Mouse (Mus musculus) heart, adult 18-20 months (tissue): ENCODE measurements around the gene Adk. TPM values are rescaled to one million over a fixed set of nuclear protein-coding genes. Genes with fewer than 3 reads are reported as not detected.

Source experiments
- DNase-seq, 2 experiments: peaks; one replicate each; pipeline ENCODE4 v3.0.0; 2021 to 2022; ENCODE audit warnings: mixed read lengths in 1 of 2
- total RNA-seq, 2 experiments: library from RNA; stranded (reverse); gene quantifications; 2 replicates each; pipeline ENCODE4 v1.2.3; 2021

Gene Adk
- total RNA-seq, 2 experiments from 2014 or later: 228 to 242 TPM

DNA sequence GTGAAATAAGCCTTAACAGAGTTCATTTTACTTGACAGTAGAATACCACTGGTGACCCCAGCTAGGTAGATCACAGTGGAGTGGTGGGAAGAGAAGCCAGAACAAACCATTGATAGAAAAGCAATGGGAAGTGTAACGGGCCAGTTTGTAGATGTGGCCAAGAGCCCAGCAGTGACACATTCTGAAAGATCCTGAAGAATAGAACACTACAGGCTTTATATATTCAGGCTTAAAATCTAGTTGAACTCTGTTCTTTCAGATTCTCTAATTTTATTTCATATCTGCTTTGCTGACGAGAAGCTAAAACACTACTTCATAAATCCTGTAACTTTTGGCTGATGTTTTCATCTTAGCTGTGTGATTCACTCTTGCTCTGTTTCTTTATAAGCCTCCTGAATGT, 48.5 kb downstream of the Adk start:
- DNase-seq: no peak

- DNase-seq: peak; percentile 75
These were observed 49.2 kb downstream of the Adk start for GRCm38 (mm10) chr14:21101562-21101961.

DNA sequence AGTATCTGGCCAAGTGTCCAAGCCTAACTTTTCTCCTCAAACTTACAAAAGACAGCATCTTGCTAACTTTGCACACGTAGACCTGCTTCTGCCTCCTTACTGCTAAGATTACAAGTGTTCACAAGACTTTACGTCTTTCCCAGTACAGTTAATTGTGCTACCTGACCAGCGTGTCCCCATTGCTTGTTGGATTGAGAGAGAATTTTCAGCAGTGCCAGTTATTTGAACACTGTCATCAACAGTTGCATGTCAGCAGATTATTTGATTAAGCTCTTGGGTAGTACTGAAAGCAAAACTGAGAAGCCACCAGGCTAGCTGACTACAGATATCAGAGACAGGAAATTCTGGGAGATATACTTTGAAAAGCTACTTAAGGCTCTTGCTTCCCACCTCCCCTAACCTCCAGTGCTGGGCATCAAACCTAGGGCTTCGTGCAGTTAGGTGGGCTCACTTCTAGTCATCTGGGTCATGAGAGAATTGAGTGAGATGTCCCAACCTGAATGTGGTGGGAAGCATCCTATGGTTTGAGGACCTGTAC, 50.4 kb downstream of the Adk start:
- no peak for DNase-seq

GRCm38 (mm10) chr14:21105049-21105448, 52.7 kb downstream of the Adk start:
- no peak for DNase-seq

- DNase-seq: peak; percentile 66 to 79
These were observed 54.2 kb downstream of the Adk start for GRCm38 (mm10) chr14:21106582-21106981.

GRCm38 (mm10) chr14:21107551-21107950, 55.2 kb downstream of the Adk start:
- DNase-seq: no peak

DNA sequence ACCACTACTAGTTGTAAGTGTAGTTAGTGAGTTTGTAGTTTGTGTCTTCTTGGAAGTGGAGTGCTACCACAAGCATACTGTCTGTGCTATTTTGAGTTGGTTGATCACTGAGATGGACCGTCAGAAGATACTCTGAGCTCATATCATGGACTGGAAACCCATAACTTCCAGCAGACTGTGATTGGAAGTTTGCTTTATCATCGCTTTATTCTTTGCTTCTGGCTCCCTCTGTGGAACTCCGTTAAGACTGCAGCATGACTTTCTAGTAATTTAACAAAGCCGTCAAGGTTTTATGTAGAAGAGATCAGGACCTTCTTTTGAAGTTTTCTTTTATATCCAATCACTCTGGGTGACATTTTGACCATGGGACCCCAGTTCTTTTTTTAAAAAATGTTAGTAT, 58.1 kb downstream of the Adk start:
- DNase-seq: no peak

DNA sequence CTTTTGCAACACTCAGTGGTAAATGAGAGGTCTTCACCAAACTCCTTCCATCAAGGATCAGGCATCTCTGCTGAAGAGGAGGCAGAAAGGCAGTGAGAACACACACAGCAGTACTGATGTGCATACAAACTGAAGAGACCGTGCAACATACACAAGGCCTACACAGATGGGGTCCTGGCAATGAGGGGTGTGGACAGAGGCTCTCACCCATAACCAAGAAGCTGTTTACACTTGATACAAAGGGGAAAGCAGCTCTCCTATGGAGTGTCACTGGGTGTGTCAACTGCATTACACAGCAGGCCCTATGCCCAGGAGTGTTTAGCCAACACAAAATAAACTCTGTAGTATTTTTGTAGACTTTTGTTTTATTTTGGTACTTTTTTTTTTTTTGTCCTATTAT, 59.1 kb downstream of the Adk start:
- no peak for DNase-seq

DNA sequence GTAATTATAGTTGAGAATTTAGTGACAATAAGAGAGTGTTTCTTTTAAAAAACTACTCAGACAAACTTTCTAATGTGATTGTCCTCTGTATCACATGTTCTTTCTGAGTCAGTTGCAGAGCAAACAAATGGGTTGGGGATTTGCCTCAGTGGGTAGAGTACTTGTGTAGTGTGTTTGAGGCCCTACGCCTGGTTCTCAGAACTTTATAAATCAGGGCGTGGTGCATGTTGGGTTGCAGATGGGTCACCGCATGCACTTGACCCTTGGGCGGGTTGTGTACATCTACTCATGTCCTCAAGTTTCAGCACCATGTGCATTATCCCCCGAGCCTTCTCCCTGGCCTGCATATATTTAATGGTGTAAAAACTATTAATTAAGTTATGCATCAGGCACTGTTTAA, 59.8 kb downstream of the Adk start:
- no peak for DNase-seq

DNA sequence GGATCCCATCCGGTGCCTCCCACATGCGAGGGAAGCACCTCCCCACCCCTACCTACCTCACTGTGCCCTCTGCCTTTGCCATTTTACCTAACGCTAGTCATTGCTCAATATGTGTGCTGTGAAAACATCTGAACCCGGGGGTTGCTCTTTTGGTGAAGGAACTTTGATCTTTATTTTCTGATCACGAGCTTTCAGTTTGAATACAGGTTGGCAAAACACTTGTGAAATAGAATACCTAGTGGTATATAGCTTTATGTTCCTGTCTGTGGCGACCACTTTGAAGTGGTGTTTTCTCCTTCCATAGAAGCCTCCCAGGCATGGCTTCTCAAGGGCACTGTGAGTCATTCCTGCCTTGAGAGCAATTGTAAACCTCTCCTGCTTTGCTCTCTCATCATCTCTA, 60.4 kb downstream of the Adk start:
- DNase-seq: no peak

DNA sequence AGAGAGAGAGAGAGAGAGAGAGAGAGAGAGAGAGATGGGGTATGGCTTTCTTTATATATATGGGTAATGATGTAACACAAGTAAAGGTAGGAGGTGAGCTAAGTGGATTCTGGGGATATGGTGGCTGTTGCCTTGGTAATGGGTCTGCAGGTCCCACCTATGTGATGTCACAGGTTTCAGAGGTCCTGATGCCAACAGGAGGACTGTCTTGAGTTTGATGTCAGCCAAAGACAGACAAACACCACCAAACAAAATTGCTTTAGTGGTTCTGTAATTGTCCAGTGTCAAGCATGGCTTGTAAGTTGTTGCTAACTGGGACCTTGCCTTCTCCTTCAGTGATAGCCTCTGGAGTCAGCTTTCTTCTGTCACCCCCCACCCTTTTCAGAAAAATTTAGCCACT, 62.0 kb downstream of the Adk start:
- no peak for DNase-seq

DNA sequence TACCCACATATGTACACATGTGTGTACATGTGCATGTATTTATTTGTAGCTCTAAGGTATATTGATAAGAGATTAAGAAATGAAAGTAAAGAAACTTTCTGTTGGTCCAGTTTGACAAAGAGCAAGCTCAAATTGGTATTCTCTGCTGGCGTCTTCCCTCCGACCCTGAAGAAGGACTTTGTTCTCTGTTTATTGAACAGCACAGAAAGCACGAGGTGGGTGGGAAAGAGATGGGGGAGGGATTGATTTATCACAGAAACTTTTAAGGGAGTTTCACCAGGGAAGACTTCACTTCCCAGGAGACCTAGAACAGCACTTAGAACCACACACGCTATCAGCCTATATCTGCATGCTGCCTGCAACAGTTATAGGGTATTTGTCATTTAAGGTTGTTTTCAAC, 62.9 kb downstream of the Adk start:
- no peak for DNase-seq

GRCm38 (mm10) chr14:21115888-21116460, 63.6 kb downstream of the Adk start:
- DNase-seq: peak; percentile 30 to 61

DNA sequence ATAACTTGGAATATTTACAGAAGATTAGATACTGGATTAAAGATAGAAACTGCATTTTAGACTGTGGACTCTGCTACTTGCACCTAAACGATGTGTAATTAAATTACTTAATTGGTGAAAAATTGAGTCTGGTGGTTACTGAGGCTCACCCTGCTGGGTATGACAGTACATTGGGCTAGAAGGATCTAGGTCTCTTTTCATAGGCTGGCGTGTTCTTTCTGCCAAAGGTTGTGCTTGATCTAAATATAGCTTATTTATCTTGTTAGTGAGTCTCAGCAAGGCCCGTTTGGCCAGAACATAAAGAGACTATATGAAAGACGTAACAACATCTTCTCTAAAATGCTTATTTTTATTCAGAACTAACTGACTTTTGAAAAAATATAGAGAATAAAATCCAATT, 65.7 kb downstream of the Adk start:
- DNase-seq: peak in 1 of 2 experiments; percentile 44

GRCm38 (mm10) chr14:21119653-21120313, 67.4 kb downstream of the Adk start:
- DNase-seq: no peak

GRCm38 (mm10) chr14:21120473-21120872, 68.1 kb downstream of the Adk start:
- DNase-seq: peak; percentile 42 to 80

- no peak for DNase-seq
These were observed 74.8 kb downstream of the Adk start for GRCm38 (mm10) chr14:21127215-21127614.

GRCm38 (mm10) chr14:21136906-21137305, 84.5 kb downstream of the Adk start:
- DNase-seq: peak; percentile 64 to 71

- DNase-seq: no peak
These were observed 90.2 kb downstream of the Adk start for GRCm38 (mm10) chr14:21142603-21143002.

DNA sequence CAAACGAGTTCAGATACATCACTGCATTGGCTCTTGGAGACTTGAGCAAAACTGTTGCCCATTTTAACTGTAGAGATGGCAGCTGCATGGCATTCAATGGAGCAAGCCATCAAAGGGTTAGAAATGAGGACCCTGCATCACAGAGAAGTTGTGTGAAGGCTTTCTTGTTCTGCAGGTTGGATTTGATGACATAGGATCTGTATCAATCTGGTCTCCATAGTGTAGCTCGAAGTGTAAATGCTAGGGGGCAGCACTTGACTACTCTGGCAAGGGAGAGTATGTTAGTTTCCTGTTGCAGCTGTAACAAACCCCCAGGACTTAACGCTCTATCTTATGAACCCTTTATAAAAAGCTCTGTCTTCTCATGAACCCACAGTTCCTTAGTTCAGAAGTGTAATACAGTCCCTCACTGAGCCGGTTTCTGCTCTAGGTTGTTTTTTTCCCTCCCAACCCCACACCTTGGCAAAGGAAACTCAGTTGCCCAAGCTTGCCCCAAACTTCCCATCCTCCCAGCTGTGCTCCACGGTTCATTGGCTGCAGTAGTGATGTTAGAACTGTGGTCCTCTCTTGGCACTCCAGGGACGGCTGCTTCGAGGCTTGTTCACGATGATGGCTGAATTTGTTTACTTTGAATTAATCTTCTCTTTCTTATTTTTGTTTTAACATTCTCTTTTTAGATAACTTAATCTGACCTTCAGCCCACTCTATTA, 91.2 kb downstream of the Adk start:
- peak; percentile 6 to 60 for DNase-seq

DNA sequence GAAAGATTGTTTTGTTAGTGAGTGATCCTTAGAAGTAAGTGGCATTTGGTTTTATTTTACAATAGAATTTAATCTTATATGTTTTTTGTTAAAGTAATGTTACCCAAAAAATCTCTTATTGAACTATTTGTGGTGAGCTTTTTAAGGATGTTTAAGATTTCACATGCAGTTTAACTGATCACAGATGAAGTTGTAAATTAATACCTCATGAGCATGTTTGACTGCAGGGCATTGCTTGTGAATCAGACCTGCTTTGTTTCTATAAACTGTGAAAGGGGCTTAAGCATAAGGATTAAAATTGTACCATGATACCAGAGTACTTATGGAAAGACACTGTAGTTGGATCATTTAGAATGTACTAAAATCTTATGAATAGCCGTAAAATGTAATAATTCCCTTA, 94.8 kb downstream of the Adk start:
- no peak for DNase-seq

GRCm38 (mm10) chr14:21150301-21150700, 97.9 kb downstream of the Adk start:
- DNase-seq: peak in 1 of 2 experiments; percentile 13

- DNase-seq: no peak
These were observed 99.7 kb downstream of the Adk start for GRCm38 (mm10) chr14:21152055-21152454.
